Mouse (Mus musculus): ENCODE data around the gene Gemin7.

DNA sequence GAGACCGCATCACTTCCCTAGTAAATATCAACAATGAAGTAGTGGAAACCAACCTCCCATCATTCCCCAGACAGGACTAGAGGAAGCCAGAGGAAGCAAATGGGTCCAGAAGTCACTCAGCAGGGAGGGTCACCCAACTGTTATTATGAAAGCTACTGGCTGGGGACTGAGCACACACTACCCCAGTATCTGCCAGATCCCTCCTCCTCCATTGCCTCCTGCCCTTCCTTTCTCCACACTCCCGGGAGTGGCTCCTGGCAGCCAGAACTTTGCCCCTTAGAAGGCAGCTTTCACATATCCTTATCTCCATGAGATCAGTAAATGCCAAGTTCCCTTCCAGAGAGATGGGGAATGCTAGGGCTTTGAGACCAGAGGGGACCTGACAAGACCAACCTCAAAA is 46.0 kb upstream of the Gemin7 start:
- TF ChIP-seq CTCF (IDR thresholded peaks at IDR 0.05; ENCODE audit: control insufficient read depth, insufficient read depth, low read length) (no peak), POLR2A (IDR thresholded peaks at IDR 0.05; ENCODE audit: borderline replicate concordance, control insufficient read depth, low read depth, low read length) (no peak)
